Mouse (Mus musculus) MEL-GATA-1-ER (cell line): ENCODE measurements around the gene Olfr790.

ENCODE experiments used
- DNase-seq: peaks from one replicate; pipeline ENCODE4 v3.0.0-alpha.2; 2012; ENCODE audit warnings: low read depth; ENCODE audit errors: extremely low read depth

The Olfr790 gene

DNA sequence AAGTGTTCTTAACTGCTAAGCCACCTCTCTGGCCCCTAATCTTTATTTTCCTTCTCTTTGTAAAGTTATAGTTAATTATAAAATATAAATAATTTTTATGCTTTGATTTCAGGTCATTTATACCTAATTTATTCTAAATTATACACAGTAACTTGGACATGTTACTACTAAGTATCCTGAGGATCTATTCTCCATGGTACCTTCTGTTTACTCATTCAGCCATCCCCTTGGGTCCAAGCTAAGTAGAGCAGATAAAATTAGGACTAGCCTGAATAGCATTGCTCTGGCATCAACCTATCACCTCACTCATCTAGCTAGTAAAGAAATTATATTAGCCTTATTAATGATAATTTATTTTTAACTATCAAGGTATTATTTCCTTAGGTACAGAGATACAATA lies at the start of gene Olfr790:
Gene Olfr790 (plus strand): TSS at position 301 of the 400 bp plus-strand sequence.
- DNase-seq = no peak

DNA sequence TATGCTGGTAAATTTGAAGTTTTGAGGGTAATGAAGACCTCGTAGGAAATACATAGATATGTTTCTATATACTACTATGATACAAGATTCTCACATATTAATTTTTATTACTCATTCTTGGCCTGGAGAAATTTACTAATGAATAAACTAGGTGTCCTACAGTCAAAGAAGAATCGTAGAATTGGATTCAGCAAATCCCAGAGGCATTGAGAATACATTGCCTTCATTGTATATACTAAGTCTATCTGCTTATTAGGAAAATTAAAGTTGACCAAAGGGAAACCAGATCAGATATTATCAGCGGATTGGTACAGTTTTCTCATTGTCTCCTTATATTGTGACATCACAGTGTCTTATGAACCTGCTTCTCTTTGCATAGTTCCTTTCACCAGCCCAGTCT lies 36.7 kb upstream of the Olfr790 start, which contains the start of gene Olfr787:
Gene Olfr787 (plus strand): TSS at position 301 of the 400 bp plus-strand sequence.
- no peak for DNase-seq

DNA sequence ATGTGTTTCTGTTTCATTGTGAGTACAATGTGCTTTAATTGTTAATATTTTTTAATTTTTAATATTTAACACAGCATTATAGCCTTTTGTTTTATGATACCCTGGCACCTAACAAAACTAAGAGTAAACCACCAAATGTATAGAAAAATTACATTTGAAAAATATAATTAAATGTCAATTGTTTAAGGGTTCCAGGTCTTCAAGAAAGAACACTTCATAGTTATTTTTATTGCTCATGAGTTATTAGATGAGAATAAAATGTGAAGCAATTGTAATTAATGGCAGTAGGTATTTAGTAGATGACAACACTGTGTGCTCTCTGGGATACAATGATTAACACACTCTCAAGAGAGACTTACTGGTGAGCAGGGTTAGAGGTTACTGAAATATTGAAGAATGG lies 27.6 kb upstream of the Olfr790 start, which contains the start of gene Olfr788:
Gene Olfr788 (plus strand): TSS at position 301 of the 400 bp plus-strand sequence.
- no peak for DNase-seq

DNA sequence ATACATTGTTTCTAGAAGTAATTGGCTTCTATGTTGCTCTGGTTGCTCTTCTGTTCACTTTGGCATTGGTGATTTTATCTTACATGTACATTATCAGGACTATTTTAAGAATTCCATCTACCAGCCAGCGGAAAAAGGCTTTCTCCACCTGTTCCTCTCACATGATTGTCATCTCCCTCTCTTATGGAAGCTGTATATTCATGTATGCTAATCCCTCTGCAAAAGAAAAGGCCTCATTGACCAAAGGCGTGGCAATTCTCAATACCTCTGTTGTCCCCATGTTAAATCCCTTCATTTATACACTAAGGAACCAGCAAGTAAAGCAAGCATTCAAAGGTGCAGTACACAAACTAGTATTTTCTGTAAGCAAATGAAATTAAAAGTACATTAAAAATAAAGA lies 25.0 kb upstream of the Olfr790 start:
- no peak for DNase-seq

DNA sequence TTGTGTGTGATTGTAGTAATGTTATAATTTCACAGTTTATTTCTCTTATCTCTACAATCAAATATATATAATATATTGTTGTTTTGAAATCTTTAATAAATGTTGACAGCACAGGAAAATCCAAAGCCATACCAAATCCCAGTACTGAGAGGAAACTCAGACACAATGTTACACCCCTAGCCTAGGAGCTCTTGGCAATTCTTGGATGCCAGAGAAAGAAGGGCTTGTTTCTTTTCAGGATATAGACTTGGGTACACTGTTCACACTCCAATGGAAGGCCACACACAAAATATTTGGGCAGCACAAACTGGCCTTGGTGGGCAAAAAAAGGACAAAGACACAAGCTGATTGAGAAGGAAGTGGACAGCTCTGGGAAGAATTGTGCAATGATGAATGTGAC lies 24.6 kb upstream of the Olfr790 start:
- no peak for DNase-seq

DNA sequence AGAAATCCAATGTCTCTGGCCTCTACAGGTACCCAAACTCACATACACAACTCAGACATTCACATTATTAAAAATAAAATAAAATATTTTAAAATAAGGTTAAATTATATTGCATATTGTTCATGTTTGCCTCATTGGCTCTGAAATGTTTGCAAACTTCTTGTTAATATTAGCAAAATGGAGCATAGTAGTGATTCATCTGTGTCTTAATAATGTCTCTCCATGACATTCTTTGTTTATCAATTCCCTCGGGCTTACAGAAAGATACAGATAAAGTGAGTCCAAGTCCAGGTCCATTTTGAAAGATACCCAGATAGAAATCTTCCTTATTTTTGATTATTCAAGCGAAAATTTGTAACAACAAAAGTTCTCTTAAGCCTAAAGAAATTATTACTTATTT lies 13.8 kb upstream of the Olfr790 start, which contains the start of gene Olfr789:
Gene Olfr789 (plus strand): TSS at position 301 of the 400 bp plus-strand sequence.
- no peak for DNase-seq

DNA sequence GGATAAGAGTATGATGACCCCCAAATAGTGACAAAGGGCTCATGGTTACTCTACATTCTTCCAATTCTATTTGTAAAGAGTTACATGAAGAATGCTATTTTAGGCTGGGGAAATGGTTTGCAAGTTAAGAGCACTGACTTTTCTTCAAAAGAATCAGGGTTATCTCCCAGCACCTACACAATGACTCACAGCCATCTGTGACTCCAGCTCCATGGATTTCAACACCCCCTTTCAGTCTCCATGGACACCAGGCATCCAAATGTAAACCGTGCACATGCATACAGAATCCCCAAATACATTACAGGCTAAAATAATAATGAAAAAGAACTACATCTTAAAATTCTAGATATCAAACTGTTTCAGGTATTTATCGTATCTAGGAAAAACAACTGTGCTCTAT lies 8.2 kb upstream of the Olfr790 start:
- DNase-seq = no peak

DNA sequence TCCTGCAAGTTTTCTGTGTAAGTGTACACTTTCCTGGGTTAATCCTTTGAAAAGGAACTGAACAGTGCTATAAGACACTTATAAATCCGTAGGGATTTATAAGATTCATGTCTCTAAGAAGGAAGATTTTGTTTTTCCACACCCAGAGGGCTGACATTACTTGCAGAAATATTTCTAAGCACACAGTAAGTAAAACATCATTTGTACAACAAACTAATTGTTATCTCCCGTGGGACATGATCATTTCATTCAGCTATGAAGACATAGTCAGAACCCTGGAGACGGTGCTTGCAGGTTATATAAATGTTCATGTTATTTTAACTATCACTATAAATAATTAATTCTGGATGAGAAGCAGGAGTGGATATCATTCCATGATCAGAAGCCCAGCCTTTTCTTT lies 23.2 kb downstream of the Olfr790 start, which contains the start of gene Olfr791:
Gene Olfr791 (plus strand): TSS at position 301 of the 400 bp plus-strand sequence.
- DNase-seq = no peak

DNA sequence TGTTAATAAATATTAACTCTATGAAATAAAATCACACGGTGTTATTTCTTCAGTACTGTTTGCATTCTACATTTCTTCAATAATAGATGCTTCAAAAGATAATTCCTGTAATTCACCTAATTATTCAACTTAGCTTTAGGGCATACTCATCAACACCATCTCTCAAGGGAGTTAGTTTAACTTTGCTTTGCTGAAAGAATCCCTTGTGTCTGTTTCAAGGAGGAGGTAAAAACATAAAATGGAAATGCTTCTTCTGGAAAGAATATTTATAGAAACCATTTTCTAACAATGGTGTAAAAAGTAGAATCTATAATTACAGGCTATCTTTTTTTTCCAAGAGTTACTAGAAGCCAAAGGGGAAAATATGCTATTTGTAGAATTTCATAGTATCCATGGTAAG lies 40.6 kb downstream of the Olfr790 start, which contains the start of gene Olfr792:
Gene Olfr792 (plus strand): TSS at position 301 of the 400 bp plus-strand sequence.
- DNase-seq = no peak

DNA sequence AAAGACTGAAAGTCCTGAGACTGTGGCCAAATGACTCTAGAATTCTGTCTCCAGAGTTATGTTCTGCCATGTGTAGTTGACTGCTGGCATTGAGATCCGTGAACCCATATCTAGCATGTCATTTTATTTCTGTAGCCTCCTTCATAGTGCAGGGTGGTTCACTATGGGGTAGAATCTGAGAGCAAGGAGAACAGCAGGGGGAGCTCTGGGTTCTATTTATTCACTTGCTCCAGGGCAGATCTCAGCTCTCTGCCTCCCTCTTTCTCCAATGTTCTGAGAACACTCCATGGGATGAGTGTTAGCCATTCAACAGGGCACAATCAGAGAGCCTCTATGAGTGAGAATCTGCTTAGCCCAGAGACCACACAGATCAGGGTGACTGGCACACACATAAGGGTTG lies 51.1 kb downstream of the Olfr790 start:
- no peak for DNase-seq
